Mouse (Mus musculus): ENCODE measurements around the gene Zfhx3.

The Zfhx3 gene

GRCm38 (mm10) chr8:108101131-108101530 is 158.7 kb downstream of the Zfhx3 start:
- DNase-seq = peak in 1 of 2 experiments; percentile 24

GRCm38 (mm10) chr8:108101978-108102865 is 159.8 kb downstream of the Zfhx3 start:
- no peak for DNase-seq

DNA sequence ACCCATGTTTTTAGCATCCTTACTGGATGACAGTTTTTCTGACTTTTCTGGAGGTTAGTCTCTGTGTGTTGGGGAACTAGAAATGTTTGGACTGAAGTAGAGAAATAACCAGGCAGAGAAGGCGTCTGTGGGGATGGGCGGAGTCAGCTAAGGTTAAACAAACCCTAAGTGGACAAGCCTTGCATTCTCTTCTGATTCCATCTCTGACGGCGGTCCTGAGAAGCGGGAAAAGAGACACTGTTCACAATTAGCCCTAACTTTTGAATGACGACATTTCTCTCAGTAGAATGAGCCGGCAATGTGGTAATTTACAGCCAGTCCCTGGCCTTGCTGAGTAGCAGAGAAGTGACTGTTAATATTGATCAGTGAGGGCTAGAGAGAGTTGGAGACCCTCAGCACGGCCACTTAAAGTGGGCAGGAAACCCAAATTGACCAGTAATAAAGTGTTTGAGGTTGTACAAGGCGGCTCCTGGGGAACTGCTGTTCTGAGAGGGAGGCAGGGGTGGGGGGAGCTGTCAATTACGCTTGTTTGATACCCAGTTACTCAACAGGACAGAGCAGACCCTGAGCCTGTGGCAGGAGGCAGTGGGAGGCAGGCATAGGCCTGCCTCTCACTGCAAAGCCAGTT is 162.1 kb downstream of the Zfhx3 start:
- no peak for DNase-seq

DNA sequence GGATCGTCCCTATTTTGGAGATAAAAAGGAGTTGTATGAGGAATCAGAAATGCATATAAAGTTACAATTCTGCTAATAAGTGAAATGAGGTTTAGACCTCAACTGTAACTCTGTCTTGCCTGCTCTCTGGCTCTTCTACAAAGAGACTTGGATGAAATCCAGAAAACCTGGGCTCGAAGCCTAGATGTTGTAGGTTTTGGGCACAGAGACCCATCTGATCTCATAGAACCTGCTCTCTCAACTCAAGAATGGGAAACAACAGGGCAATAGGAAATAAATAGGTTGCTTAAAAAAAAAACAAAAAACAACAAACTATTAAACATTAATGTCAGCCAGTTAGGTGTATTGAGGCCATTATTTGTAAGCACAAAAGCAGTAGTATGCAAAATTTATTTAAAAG is 182.6 kb downstream of the Zfhx3 start:
- DNase-seq = no peak

DNA sequence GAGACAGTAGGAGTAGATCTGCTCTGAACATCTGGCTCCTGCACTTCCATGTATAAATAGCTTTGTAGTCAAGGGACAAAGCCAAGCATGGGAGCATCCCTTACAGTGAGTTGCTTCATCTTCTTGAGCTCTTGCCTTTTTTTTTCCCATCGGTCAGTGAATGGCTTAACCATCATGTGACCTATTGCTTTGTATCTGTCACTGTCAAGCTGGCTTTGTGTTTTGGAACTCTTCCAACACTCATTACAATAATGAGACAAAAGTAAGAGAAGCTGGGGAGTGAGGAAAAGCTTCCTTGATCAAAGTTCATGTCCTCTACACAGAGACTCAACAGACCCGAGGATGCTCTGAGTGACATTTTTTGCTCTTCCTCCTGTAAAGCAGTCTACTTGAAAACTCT is 183.0 kb downstream of the Zfhx3 start:
- no peak for DNase-seq

DNA sequence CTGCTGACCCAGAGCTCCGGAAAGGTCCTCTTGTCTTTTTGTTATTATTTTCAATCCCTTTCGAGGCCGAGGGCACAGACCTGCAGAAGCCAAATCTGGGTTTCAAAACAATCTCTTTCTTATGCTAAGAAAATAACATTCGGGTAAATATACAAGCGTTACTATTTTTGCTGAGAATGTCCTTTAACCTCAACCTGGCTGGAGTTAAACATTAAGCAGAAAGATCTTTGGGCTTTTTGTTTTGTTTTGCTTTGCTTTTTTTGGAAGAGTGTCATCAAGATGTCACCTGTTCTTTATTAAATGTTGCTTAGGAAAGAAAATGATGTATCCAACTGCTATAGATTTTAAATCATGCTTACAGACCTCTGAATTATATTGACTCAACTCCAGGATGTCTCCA is 204.1 kb downstream of the Zfhx3 start:
- no peak for DNase-seq

GRCm38 (mm10) chr8:108148599-108149249 is 206.3 kb downstream of the Zfhx3 start:
- no peak for DNase-seq

- DNase-seq = no peak
Measured at GRCm38 (mm10) chr8:108170804-108171203, 228.4 kb downstream of the Zfhx3 start.

- DNase-seq = no peak
Measured at GRCm38 (mm10) chr8:108183296-108183695, 240.9 kb downstream of the Zfhx3 start.

GRCm38 (mm10) chr8:108183948-108184347 is 241.5 kb downstream of the Zfhx3 start:
- DNase-seq = no peak

- no peak for DNase-seq
Measured at GRCm38 (mm10) chr8:108186289-108186688, 243.8 kb downstream of the Zfhx3 start.

DNA sequence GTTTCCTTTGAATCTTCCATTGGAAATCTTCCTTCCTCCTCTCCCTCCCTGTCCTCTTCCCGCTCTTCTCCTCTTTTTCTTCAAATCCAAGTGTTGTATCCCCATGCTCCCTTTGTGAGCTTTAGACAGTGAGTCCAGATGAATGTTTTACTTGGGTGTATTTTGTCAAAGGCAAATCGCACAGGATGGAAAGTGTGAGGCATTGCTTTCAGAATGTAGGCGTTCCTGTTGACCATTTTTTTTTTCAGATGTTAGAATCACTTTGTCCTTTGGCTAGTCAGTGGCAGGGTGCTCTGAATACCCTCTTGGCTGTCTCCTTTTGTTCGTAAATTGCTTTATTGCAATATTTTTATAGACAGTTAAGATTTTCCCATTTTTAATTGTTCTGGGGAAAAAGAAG is 245.6 kb downstream of the Zfhx3 start:
- DNase-seq = no peak

DNA sequence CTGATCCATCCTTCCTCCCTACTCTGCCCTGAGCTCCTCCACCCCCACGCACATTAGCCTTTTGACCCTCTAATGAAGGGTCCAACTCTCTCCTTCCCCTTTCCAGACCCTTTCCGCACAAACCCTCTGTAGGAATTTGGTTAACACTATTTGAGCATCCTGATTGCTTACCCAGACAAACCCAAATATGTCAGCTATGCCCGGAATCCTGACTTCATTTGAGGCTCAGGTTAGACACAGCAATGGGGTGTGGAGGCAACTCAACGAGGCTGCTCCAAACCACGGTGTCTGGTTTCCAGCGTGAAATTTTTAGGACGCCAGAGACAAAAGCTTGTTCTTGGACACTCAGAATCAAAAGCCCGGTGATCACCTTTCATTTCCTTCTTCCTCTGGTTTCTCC is 252.1 kb downstream of the Zfhx3 start:
- no peak for DNase-seq

GRCm38 (mm10) chr8:108215026-108215425 is 272.6 kb downstream of the Zfhx3 start:
- no peak for DNase-seq

DNA sequence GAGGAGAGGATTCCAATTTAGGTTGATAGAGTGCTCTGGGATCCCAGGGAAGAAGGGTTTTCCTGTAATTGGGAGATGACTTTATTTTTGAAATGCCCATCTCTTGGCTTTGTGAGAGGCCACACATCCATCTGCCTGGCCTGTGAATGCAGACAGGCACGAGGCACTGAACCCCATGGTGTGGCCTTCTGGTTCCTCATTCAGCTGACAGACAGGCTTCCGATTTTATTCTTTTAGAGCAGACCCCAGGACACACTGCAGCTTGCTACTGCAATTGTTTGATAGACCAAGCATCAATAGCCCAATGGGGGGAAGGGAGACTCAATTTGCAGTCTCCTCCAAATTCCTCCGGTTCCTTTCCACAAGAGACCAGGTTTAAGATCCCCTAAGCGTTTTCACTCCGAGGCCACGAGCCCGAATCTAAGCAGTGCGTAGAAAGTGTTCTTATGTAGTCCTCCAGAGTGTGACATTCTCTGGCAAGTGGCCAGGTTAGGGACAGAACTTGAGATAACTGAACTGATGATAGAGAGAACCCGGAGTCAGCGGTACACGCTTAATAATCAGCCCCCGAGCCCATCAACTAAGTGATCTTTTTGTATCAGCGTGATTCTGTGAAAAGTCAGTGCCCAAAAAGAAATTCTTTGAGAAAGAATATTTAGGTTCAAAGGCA is 275.9 kb downstream of the Zfhx3 start:
- DNase-seq = no peak

GRCm38 (mm10) chr8:108220511-108220910 is 278.1 kb downstream of the Zfhx3 start:
- no peak for DNase-seq

DNA sequence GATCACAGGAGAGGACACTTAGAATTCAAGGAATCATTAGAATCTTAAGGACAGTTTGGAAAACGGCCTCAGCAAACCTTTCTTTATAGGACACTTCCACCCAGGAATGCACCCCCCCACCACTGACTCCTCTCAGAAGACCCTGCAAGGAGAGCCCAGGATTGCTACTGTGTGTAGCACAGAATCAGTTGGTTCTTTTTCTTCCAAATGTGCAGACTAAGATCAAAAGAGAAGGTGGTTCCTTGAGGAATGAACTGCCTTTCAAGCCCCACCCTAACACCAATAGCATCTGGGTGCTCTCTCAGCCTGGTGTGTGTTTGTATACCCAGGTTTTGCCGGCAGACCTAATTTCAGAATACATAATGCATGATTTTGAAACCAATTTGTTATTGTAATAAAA is 279.6 kb downstream of the Zfhx3 start:
- no peak for DNase-seq

DNA sequence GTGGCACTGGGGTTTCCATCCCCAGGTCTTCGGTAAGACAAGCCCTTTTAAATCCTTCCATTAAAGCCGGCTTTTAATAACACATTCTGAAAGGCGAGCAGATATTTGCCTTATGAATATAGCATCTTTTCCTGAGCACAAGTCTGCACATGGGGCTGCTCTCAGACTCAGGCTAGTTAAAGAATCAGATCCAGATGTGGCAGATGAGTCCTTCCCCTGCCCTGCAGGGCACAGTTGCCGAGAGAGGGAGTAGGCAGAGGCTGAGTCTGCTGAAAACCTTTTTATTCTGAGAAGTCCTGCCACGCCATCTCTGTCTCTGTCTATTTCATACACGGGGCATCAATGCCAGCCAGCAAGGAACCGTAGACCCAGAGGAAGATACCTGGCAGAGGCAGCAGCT is 289.9 kb downstream of the Zfhx3 start:
- DNase-seq = no peak

DNA sequence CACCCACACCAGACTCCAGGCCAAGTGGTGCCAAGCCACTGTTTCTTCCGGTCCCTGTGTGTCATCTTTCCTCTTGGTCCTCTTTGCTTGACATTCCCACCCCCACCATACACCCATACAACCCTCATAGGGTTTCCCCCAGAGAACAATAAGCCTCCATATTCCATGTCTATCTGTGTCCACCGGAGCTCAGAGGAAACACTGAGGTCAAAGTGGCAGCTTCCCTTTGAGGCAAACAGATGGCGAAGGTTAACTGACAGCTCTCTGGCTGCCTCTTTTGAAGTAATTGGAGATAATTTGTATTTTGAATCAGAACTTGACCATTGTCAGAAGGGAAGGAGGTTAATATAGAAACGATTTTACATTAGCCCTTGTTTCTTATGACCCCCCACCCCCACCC is 292.0 kb downstream of the Zfhx3 start:
- DNase-seq = no peak

DNA sequence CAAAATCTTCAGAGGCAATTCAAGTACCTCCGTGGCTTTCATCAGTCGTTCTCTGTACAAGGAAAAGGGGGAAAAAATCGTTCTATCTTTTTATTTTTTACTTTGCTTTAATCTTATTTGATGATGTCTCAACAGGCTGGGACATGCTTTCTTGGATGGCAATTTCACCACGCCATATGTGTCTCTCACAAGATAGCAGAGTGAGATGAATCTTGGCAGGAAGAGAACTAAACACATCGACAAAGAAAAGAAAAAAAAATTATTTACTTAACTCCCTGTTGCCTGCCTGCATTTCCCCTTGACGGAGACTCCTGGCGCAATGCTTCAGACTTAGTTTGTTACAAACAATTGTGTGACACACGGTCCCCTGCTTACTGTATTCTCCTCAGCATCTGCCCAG is 294.3 kb downstream of the Zfhx3 start:
- DNase-seq = no peak

GRCm38 (mm10) chr8:108239531-108239930 is 297.1 kb downstream of the Zfhx3 start:
- no peak for DNase-seq

- DNase-seq = no peak
Measured at GRCm38 (mm10) chr8:108241041-108241690, 298.7 kb downstream of the Zfhx3 start.

DNA sequence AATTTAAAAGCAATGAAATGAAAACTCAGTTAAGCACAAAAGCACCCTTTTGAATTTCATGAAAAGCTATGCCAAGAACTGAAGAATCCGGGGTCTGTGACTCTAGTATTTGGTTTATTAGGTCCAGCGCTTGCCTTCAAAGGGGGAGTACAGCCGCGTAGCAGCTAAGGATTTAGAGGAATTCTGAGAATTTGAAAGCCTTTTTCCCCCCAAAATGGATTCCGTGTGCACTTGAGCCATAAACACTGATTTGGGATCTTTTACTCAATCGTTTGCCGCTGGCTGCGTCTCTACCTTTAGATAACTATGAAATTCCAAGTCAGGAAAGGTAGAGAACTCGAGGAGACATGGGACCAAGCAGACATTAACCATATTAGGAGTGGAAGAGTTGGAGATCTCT is 300.8 kb downstream of the Zfhx3 start:
- DNase-seq = no peak

All from kidney, postnatal 25 days (tissue).